Mouse (Mus musculus): Measurements from ENCODE around the gene Rps6ka2.
A peak's percentile ranks its signal among the peaks of the same experiment; 100 is the strongest.
"Not testable (repeated sequence)": the region's sequence is repeated elsewhere in the genome, so short reads cannot be mapped to it uniquely, and the experiment has no call there.

The Rps6ka2 gene

DNA sequence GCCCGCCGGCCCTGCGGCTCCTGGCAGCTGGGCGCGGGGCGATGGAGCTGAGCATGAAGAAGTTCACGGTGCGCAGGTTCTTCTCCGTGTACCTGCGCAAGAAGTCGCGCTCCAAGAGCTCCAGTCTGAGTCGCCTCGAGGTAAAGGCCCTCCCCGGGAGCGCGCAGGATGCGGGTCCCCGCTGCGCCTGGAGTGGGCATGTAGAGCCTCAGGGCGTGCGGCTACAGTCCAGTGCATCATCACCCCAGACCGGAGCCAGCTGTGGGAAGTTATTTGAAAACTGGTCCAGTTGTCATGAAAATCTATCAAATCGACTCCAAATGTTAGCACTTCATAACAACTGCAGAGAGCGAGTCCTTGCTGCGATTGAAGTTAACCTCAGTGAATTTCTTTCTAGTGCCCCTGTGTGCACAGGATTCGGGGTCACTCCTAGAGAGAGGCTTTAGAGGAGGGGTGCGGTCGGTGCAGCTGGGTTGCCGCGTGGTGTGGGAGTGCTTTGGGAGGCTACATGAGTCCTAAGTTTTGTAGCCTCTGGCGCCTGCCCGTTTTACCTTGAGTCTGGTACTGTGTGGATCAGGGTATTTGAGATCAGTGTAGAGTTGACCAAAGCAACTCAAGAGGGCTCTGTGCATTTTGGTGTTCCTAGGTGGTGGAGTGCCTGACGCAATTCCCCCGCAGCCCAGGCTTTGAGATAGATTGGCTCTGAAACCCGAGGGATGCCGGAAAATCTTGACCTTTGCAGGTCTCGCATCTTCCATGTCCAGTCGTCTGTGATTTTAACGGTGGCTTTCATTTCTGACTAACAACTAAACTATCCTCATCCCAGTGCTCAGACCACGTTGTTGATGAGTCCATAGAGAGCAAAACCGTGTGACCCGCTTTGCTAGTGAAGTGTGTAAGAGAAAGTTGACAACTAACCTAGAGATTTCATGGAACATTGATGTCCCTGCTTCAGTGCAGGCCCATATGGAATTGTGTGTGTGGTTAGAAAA, 685 bp downstream of the Rps6ka2 start:
- DNase-seq: no peak

DNA sequence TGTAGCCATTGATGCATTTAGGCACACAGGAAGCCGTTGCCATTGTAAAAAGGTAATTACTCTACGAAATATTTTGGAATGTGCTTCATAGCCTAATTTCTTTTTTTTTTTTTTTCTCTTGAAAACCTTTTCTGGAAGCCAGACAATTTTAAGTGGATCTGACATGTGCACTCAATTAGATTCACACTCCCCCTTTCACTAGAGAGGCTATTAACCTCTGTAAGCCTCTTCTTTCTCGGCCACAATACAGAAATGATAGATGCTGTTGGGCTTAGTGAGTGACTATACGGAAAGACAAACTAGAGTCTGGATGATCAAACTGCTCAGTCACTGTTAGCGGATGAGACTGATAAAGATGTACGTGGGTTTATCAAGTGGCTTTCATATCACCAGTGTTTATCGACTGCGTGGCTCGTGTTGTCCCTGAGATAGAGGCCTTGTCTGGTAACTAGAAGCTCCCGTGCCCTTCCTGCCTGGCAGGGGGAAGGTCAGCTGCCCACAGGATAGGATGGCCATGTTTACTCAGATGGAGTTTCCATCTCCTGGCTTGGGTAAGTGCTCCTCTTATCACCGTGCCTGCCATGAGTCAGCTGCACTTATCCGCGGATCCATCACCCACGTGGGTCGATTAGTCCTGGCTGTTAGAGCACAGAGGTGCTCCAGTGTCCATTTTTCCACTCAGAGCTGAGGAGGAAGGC, 3.6 kb downstream of the Rps6ka2 start:
- DNase-seq: no peak

DNA sequence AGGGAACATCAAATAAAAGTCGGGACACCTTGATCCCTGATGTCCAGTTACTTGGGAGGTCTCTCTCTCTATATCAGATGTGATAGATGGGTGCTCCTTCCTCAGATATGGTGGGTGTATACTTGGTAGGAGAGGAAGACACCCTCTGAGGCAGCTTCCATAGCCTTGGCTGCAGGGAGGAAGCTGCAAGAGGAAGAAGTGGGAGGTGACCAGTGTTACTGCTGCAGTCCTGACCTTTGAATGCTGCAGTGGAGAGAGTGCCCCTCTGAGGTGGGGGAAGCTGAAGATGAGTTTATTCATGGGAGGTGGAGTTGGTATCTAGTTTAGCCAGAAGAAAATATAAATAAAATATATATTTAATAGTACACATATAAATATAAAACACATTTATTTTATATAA, 5.4 kb downstream of the Rps6ka2 start:
- DNase-seq: no peak

DNA sequence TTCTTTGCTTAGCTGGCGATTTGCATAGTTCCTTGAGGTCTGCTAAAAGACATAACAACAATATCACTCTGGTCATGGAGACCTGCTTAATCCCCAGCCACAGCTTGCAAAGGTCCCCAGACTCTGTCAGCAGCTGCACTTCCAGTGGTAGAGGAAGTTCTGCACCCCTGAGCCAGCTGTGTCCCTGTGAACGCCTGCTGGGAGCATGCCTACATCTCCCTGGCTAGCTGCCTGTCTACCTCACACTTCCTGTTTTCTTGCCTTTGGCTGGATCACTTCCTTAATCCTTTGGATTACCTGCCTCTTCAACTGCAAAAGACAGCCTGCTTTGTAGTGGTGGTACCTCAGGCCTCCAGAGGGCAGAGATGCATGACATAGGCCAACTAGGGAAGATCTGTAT, 6.5 kb downstream of the Rps6ka2 start:
- no peak for DNase-seq

DNA sequence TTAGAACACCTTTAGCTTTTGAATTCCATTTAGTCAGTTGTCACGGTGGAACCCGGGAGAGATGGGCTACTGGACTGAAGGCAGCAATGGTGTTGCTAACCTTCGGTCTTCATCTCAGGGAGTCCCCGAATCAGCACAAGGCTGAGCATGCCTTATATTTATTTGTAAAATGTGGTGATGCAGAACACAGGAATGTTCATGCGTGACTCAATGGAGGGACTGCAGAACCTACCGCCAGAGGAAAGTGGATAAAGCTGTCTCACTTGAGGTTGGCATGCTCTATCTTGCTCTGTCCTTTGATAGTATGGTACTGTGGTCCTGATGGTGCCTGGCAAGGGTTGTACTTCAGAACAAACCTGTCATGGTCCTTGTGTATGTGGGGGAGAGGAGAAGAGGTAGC, 8.3 kb downstream of the Rps6ka2 start:
- no peak for DNase-seq

DNA sequence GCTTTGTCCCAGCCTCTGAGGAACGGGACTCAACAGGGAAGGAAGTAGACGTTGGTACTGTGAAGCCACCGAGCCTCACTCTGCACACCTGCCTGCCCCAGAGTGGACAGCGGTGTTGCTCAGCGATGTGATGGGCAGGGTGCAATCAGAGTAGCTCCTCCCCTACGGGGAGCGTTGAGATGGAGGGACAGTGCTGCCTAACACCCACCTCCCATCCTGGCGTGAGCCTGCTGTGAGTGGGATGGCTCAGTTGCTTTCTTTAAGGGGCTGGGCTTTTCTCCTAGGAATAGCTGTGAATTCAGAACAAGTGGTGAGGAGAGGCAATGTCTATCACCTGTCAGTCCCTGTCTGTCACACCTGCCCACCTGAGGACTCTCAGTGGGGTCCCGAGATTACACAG, 12.3 kb downstream of the Rps6ka2 start:
- no peak for DNase-seq

DNA sequence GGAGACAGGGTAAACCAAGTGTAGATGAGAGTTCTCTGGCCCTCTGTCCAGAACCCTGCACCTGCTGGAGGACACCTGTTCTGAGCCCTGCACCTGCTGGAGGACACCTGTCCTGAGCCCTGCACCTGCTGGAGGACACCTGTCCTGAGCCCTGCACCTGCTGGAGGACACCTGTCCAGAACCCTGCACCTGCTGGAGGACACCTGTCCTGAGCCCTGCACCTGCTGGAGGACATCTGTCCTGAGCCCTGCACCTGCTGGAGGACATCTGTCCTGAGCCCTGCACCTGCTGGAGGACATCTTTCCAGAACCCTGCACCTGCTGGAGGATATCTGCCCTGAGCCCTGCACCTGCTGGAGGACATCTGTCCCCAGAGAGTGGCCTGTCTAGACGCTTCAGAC, 17.1 kb downstream of the Rps6ka2 start:
- DNase-seq: not testable (repeated sequence)

DNA sequence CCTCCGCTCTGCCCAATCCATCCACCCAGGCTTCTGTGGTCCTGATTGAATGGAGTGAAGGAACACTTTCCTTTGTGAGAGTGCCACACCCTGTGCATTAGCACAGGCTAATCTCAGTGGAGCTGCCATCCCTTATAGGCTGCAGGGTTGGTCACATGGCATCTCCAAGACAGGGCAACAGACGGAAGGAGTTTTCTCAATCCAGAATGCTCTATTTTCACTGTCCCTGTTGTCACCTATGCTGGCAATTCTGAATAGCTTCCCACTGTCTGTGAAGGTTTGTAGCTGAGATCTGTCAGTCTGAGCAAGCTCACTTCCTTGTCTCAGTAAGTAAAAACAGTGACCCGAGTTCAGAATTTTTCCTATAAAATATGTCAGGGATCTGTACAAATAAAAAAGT, 19.5 kb downstream of the Rps6ka2 start:
- no peak for DNase-seq

DNA sequence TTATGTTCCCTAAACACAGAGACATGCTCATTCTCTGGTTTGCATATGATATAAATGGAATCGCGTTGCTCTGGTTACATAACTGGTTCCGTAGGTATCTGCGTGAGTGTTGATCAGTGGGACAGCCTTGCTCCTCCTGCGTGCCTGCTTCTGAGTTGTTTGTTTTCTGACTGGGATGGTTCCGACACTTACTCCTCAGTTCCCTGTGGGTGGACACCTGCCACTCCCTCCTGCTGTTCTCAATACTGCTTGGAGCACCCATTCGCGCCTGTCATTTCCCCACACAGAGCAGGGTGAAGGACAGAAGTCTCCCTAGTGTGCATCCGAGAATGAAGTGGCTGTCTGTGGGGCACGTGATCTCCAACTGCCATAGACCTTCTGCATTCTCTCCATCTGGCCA, 20.1 kb downstream of the Rps6ka2 start:
- no peak for DNase-seq

DNA sequence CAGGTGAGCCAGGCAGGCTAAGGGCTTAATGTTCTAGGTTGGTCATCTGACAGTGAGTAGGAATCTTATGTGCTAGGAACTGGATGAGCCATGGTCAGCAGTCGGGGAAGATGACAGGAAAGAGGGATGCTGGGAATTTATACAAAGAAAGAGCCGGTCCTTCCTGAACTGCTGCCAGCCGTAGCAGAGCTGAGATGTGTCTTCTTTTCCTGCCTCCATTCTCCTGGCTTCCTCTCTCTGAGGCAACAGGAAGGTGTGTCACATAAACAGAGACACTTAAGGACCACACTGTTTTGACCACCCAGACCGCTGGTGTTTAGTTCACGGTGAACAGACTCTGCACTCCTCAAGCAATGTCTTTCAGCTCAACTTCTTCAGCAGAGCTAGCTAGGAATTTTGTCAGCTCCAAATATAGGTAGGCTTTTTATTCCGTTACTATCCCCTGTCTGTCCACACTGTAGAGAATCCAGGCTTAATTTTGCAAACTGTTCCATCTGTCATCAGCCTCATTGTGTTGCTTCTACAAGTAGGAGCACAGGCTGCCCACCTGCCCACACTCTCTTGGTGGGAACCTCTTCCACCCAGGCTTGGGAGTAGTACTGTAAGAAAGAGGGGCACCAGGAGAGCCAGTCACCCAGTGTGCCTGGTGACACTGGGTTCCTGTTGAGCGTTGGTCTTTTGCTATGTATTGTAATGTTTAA, 24.4 kb downstream of the Rps6ka2 start:
- no peak for DNase-seq

DNA sequence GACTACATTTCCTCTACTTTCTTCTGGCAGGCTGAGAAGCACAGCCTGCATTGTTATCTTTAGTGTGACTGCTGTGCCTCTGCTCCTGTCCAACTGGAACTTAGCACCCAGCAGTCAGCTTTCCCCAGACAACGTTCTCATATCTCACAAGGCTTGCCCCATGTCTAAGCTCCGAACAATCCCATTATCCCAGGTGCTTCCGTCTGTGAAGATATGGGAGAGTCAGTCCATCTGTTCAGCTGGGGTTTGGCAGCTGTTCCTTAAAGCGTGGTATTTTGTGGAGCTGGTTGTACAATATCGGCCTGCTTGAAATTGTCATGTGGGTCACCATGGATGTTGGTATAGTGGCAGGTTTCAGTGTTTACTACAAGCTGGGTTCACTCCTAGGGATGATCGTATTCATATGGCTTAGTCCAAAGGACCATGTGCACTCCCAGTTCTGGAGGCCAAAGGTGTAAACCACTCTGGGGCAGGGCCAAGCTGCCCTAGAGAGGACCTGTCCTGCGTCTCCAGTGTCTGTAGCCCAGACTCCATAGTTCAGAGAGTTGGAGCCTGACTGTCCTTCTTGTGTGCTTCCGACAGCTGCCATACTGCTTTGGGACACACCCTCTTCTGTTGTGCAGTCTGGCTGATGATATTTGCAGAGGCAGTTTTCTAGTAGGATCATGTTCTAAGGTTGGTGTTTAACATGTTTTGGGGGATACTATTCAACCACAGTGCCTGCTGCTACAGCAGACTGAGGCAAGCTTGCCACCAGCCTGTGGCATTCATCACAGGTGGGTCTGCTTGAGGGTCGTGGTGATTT, 27.4 kb downstream of the Rps6ka2 start:
- peak; percentile 59 for DNase-seq

DNA sequence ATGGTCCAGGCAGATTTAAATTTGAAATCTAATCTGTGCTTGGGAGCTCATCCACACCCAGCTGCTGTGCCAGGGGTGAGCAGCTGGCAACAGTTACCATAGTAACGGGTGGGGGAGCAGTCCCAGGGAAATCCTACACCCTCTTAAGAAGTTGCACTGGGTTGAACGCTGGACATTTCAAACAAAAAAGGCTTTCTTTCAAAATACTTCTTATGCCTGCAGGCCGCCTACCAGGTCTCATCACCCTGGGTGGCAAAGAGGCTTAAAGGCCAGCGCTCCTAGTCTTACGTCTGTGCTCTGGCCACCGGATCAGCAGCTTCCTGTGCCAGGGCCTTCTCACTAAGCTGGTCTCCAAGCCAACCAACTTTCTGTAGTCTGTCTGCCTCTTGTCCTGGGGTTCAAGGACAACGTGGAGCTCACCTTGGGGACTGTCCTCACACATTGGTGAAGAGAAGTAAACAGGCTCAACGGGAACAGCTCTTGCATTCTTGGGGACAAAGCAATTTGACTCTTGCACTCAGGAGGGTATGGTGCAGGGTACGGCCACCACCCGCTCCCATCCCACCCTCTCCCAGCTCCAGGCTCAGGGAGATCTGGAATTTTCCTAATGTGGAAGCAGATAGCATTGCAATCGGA, 35.0 kb downstream of the Rps6ka2 start:
- no peak for DNase-seq

DNA sequence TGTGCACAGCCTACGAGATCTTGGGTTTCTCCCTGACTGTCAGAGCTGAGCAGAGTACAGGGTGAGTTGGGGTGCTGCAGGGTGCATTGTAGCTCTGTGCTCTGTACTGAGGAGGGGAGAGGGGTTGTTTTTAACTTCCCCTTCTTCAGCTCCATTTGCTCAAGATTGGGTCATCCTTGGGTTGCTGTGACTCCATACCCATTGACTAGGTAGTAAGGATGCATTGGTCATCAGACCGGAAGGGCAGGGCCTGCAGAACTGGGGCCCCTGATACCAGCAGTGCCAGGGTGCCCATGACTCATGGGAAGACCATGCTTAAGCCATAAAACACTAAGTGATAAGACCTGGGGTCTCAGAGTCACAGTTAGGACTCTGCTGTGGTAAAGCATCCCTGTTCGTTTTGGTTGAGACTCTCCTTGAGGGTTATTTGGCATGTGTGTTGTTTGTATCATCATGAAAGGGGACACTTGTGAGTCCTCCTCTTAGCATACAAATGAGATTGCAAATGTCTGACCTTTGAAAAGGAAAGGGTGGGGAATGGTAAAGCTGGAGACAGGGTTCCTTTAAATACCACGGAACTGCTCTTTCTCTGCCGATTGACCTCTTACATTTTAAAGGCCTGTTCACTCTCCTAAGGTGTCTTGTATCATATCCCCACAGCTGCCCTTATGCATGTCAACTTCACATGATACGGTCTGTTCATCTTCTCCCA, 36.7 kb downstream of the Rps6ka2 start:
- DNase-seq: no peak

DNA sequence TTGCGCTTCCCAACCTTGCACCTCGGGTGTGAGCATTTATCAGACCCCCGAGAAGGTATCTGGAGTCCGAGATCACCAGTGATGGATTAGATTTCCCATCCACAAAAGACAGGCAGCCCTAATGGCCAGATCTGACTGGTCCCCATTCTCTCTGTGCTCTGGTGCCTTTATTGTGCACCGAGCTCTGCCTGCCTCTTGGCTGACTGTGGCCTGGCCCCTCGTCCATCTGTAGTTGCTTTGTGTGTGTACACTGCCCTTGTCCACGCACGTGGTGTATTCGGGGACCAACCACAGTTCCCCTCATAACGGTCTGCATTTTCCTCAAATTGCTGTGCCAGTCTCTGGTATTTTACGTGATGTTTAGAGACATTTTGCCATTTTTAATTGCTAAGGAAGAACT, 40.7 kb downstream of the Rps6ka2 start:
- DNase-seq: no peak

DNA sequence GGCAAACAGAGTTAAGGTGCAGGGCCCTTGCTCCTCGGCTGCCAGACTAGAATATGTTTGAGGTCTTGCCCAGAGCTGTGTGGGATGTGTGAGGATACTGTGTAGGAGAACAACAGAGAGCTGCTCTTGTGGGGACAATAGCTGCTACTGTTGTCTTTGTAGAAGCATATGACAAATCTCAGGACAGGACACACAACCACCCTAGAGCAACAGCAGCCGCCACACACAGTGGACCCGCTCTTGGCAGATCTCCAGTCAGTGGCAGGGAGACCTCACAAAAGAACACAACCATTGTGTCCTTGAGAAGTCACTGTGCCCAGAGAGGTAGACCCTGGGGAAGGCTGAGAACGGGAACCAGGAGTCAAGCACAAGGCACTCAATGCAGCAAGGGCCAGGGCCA, 42.0 kb downstream of the Rps6ka2 start:
- DNase-seq: peak; percentile 46

DNA sequence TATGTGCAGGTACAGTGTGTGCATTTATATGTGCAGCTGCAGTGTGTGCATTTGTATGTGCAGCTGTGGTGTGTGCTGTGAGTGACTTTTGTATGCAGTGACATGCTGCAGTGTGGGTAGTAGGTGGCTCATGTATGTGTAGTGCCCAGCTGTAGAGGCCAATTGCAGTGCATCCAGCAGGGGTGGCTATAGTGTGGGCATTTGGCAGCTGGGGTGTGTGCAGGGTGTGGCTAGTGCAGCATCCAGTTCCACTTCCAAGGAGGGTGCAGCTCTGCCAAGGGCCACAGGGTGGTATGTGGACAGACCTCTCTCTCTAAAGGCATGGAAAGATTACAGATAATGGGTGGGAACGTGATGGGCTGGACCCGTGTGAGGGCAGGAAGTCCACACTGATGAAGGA, 43.3 kb downstream of the Rps6ka2 start:
- DNase-seq: no peak

DNA sequence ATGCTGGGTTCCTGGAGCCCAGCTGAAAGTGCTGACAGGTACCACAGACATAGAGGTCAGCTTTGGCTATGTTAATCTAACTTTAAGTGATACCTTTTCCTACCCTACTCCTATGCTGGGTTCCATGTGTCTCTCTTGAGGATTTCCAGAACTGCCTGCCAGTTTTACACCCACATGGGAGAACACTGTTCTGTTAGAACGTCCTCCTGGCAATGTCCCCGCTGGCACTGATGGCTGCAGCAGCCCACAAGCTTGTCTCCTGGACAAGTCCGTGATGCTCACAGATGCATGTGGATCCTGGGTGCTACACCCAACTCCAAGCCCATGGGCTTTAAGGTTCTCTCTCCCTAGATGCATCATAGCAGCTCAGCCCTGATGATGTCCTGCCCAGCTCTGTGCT, 44.1 kb downstream of the Rps6ka2 start:
- DNase-seq: peak; percentile 91

DNA sequence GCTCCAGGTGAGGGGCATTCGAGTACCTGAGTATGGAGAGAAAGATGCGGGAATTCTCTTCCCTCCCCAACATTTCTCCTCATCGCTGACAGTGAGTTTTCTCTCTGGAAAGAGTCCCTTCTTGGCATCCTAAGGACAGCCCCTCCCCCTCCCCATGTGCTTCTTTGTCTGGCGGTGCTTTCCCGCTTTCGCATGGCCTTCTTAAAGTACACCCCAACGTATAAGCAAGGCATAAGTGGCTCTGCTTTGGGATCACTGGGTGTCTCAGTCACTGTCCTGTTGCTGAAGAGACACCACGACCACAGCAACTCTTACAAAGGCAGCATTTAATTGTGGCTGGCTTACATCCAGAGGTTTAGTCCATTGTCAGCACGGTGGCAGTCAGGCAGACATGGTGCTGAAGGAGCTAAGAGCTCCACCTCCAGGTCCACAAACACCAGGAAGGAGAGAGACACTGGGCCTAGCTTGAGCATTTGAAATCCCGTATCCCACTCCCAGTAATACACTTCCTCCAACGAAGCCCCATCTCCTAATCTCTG, 47.9 kb downstream of the Rps6ka2 start:
- DNase-seq: peak; percentile 56

DNA sequence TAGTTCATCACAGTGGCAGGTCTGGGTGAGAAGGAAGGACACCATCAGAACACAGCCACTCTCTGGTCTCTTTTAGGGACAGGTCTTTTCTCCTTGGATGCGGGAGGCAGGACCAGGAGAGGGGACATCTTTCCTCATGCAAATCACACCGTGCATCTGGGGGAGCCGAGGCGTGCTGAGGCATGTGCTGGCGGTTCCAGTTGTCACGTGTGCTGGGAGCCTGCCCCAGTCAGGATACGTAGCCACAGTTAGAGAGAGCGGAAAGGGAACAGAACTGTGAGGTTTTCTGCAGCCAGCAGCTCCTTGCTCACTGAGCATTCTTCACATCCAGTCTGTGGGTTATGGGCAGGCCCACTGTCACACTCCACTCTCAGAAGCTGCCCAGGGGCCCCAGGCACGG, 48.5 kb downstream of the Rps6ka2 start:
- no peak for DNase-seq

DNA sequence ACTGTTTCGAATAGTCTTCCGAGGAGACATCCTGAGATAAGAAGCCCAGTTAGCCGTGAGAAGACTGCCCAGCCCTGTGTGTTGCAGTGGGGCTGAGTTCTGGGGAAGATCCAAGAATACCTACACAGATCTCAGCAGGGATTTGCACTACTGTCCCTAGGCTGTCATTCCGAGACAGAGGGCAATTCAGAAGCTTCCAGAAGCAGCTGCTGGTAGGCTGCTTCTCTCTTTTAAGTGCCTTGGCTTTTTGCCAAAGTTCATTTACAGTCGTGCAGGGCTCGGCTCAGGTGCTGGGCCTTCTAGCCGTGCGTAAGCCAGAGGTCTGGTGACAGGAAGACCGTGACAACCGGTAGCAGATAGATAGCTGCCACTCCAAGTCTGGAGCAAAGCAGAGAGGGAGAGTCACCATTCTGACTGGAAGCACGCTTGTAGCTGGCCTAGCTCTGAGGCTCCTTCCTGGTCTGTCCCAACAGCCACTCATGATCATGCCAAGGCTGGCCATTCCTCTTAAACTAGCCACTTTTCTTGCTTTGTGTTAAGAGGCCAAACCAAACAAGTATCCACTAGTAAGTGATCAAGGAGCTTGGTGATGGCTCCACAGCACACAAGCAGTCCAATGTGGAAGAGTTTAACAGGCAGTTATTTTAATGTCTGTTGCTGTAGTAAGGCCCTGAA, 49.3 kb downstream of the Rps6ka2 start:
- DNase-seq: no peak

DNA sequence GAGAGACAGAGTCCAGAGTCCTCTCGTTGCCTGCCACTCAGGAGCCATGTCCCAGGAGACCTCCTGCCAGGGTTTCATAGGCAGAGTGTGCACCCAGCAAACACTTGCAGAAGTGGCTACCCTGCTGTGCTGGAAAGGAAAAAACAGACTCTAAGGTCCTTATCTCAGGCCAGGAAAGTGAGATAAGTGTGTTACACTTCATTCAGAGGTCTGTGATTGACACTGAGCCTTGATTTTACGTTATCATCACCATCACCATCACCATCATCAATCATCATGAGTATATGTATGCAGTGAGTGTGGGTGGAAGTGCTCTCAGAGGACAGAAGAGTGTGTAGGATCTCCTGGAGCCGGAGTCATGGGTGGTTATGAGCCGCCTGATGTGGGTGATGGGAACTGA, 51.4 kb downstream of the Rps6ka2 start:
- DNase-seq: no peak

All from layer of hippocampus, adult 9-11 months (tissue).